Mouse (Mus musculus) intestine, postnatal 0 days (tissue): ENCODE results near the gene Gm11032. TPM values are rescaled to one million over a fixed set of nuclear protein-coding genes. Genes with fewer than 3 reads are reported as not detected.

Experiments used
- ATAC-seq: fragments of 200-750 bp; cut with Nextera tagmentation; 2 replicates; pipeline ENCODE4 v1.8.0; 2017; ENCODE audit warnings: mild to moderate bottlenecking, moderate TSS enrichment, moderate library complexity
- H3K27ac ChIP-seq: fragments of 300-500 bp; sonication (generic); 2 replicates; pipeline ENCODE4 v1.5.1; 2014; ENCODE audit warnings: mild to moderate bottlenecking, low read depth, low read length, moderate library complexity
- H3K27me3 ChIP-seq: fragments of 300-500 bp; sonication (generic); replicated peaks from 2 replicates; pipeline ENCODE4 v1.6.1; 2014; ENCODE audit warnings: low read length, mixed read lengths; ENCODE audit not compliant: control insufficient read depth, insufficient read depth
- H3K36me3 ChIP-seq: fragments of 300-500 bp; sonication (generic); 2 replicates; pipeline ENCODE4 v1.6.1; 2014; ENCODE audit warnings: mild to moderate bottlenecking, moderate library complexity; ENCODE audit not compliant: control insufficient read depth, insufficient read depth
- H3K4me1 ChIP-seq: fragments of 300-500 bp; sonication (generic); replicated peaks from 2 replicates; pipeline ENCODE4 v1.6.1; 2014; ENCODE audit warnings: antibody characterized with exemption, low read length, mixed read lengths; ENCODE audit not compliant: control insufficient read depth, insufficient read depth
- H3K4me2 ChIP-seq: fragments of 300-500 bp; sonication (generic); replicated peaks from 2 replicates; pipeline ENCODE4 v1.6.1; 2014; ENCODE audit warnings: low read depth, mild to moderate bottlenecking, moderate library complexity
- H3K4me3 ChIP-seq: fragments of 300-500 bp; sonication (generic); 2 replicates; pipeline ENCODE4 v1.5.1; 2014; ENCODE audit warnings: low read depth, low read length
- H3K9ac ChIP-seq: fragments of 300-500 bp; sonication (generic); 2 replicates; pipeline ENCODE4 v1.6.1; 2014; ENCODE audit warnings: mild to moderate bottlenecking, low read depth, low read length
- H3K9me3 ChIP-seq: fragments of 300-500 bp; sonication (generic); 2 replicates; pipeline ENCODE4 v1.6.1; 2016; ENCODE audit warnings: mixed run types; ENCODE audit not compliant: control insufficient read depth
- CTCF ChIP-seq: sonication (generic); IDR thresholded peaks from 2 replicates; pipeline ENCODE4 v1.5.1; 2016; ENCODE audit warnings: low read depth, mild to moderate bottlenecking, control low read depth, antibody characterized with exemption, moderate library complexity
- WGBS: fragments of 180-500 bp; shearing (Covaris S2); extraction: QIAGEN DNeasy Blood & Tissue Kit; methylation state at CpG from one replicate; pipeline ENCODE4 v1.1.7; 2014; 5-methylcytosine and 5-hydroxymethylcytosine counted together
- polyA plus RNA-seq: library from polyadenylated mRNA; unstranded; fragments of >200 nt; fragmentation: Nextera tagmentation; extraction: Ambion mirVana; gene quantifications from 2 replicates; pipeline ENCODE4 v1.2.1, GENCODE M21; 2015

Gene Gm11032
- polyA plus RNA-seq, 1 experiment from 2014 or later, result not detected

- Histone ChIP-seq H3K4me1 (no peaks in the 10 kb centered on the region), H3K9ac (no peak overlapping the region), H3K36me3 (no peaks in the 10 kb centered on the region), H3K4me2 (no peak overlapping the region), H3K27ac (no peak overlapping the region), H3K4me3 (no peak overlapping the region), H3K9me3 (no peaks in the 10 kb centered on the region), H3K27me3 (no peaks in the 10 kb centered on the region)
- WGBS, result 60% methylated on average over 4 of the region's 4 CpGs
- TF ChIP-seq CTCF, result no peak
- no peak for ATAC-seq
Observed at GRCm38 (mm10) chr11:4621866-4622265, 2.0 kb downstream of the Gm11032 start.

GRCm38 (mm10) chr11:4622442-4622986 is 2.6 kb downstream of the Gm11032 start:
- Histone ChIP-seq H3K27me3 (no peaks in the 10 kb centered on the region), H3K4me1 (no peaks in the 10 kb centered on the region), H3K9me3 (no peaks in the 10 kb centered on the region), H3K27ac (no peak overlapping the region), H3K4me2 (no peak overlapping the region), H3K4me3 (no peak overlapping the region), H3K9ac (no peak overlapping the region), H3K36me3 (no peaks in the 10 kb centered on the region)
- WGBS, result 67% methylated on average over 7 of the region's 7 CpGs
- no peak for ATAC-seq
- TF ChIP-seq CTCF, result no peak

- WGBS, result 66% methylated on average over 5 of the region's 5 CpGs
- TF ChIP-seq CTCF, result no peak
- H3K4me1 ChIP-seq, result no peaks in the 10 kb centered on the region
Observed at GRCm38 (mm10) chr11:4622997-4623396, 3.1 kb downstream of the Gm11032 start.

GRCm38 (mm10) chr11:4625931-4626330 is 6.1 kb downstream of the Gm11032 start:
- no peak overlapping the region for H3K4me2 ChIP-seq
- no peaks in the 10 kb centered on the region for H3K27me3 ChIP-seq
- no peak for TF ChIP-seq CTCF
- no peaks in the 10 kb centered on the region for H3K9me3 ChIP-seq
- no peak overlapping the region for H3K9ac ChIP-seq
- no peaks in the 10 kb centered on the region for H3K36me3 ChIP-seq
- no peaks in the 10 kb centered on the region for H3K4me1 ChIP-seq
- no peak for ATAC-seq
- no peak overlapping the region for H3K27ac ChIP-seq
- no peak overlapping the region for H3K4me3 ChIP-seq
- WGBS, result 75% methylated on average over 7 of the region's 7 CpGs

More at GRCm38 (mm10) chr11:4622997-4623396, 3.1 kb downstream of the Gm11032 start:
- Histone ChIP-seq H3K9ac (no peak overlapping the region), H3K36me3 (no peaks in the 10 kb centered on the region), H3K27me3 (no peaks in the 10 kb centered on the region), H3K4me2 (no peak overlapping the region), H3K27ac (no peak overlapping the region), H3K4me3 (no peak overlapping the region), H3K9me3 (no peaks in the 10 kb centered on the region)
- no peak for ATAC-seq

- H3K4me1 ChIP-seq, result no peaks in the 10 kb centered on the region
- H3K9ac ChIP-seq, result no peak overlapping the region
- no peaks in the 10 kb centered on the region for H3K9me3 ChIP-seq
- ATAC-seq, result no peak
- H3K4me2 ChIP-seq, result no peak overlapping the region
- no peaks in the 10 kb centered on the region for H3K36me3 ChIP-seq
- no peak overlapping the region for H3K27ac ChIP-seq
- H3K4me3 ChIP-seq, result no peak overlapping the region
- H3K27me3 ChIP-seq, result no peaks in the 10 kb centered on the region
- WGBS, result 72% methylated on average over 7 of the region's 7 CpGs
- TF ChIP-seq CTCF, result no peak
Observed at GRCm38 (mm10) chr11:4627636-4628035, 7.8 kb downstream of the Gm11032 start.

- Histone ChIP-seq H3K27me3 (no peaks in the 10 kb centered on the region), H3K27ac (no peak overlapping the region), H3K9me3 (no peaks in the 10 kb centered on the region), H3K36me3 (no peaks in the 10 kb centered on the region), H3K9ac (no peak overlapping the region), H3K4me2 (no peak overlapping the region), H3K4me3 (no peak overlapping the region), H3K4me1 (no peaks in the 10 kb centered on the region)
- 30% methylated on average over 8 of the region's 8 CpGs for WGBS
- TF ChIP-seq CTCF, result no peak
- ATAC-seq, result no peak
Observed at GRCm38 (mm10) chr11:4629861-4630280, 10.0 kb downstream of the Gm11032 start.

- H3K4me3 ChIP-seq, result no peak overlapping the region
- 40% methylated on average over 2 of the region's 2 CpGs for WGBS
Observed at GRCm38 (mm10) chr11:4633420-4633819, 13.6 kb downstream of the Gm11032 start.

More at GRCm38 (mm10) chr11:4633420-4633819, 13.6 kb downstream of the Gm11032 start:
- Histone ChIP-seq H3K9me3 (no peaks in the 10 kb centered on the region), H3K27me3 (no peaks in the 10 kb centered on the region), H3K9ac (no peak overlapping the region), H3K4me1 (0 out of 2 replicates have a peak, but pooled peaks cover 3% of the 10 kb centered on the region), H3K4me2 (no peak overlapping the region), H3K27ac (no peak overlapping the region), H3K36me3 (no peaks in the 10 kb centered on the region)
- no peak for TF ChIP-seq CTCF
- ATAC-seq, result no peak
